Comparison of ENCODE assay signal across 8 mouse cellular contexts in genomic region chr4:41653296-41653695, GRCm38 (mm10). TPM values are rescaled to one million over a fixed set of nuclear protein-coding genes. Genes with fewer than 3 reads are reported as not detected.
DNase-seq lines count a peak whose midpoint lies in the region; ATAC-seq lines count a peak whose summit lies in the region.

No protein-coding gene starts in this region.

- peak; percentile 46 for DNase-seq in CD4-positive helper T cell, adult 2 months (ENCODE audit: low read depth, low spot score)
- DNase-seq in adipocyte (ENCODE audit: low spot score) = peak; percentile 58
- DNase-seq in embryo, embryonic 10.5 days (ENCODE audit: low spot score) = peak; percentile 93
- peak; percentile 80 for DNase-seq in kidney, postnatal 14 days
- peak; percentile 82 for DNase-seq in lung, postnatal 10 days
- DNase-seq in retina, postnatal 7 days (ENCODE audit: low read depth, low spot score) = peak; percentile 68

- peak; percentile 90 for ATAC-seq in granulocyte monocyte progenitor cell, adult 5-6 weeks (replicated peaks; ENCODE audit: poor library complexity, severe bottlenecking)
- ATAC-seq in erythroid progenitor cell, adult 5-6 weeks (replicated peaks; ENCODE audit: low FRiP score, poor library complexity, severe bottlenecking) = no peak

RNA-seq across cellular contexts. Expression of gene Enho, which starts 13.2 kb away (rescaled TPM):
- not detected in 2 replicates for total RNA-seq in granulocyte monocyte progenitor cell, adult 5-6 weeks (2014; fragmentation: Nextera tagmentation)
- not detected in 2 replicates for total RNA-seq in granulocyte monocyte progenitor cell, adult 5-6 weeks (2017)
- not detected in 2 replicates for total RNA-seq in erythroid progenitor cell, adult 5-6 weeks (2015; ENCODE audit: low replicate concordance)
- total RNA-seq in erythroid progenitor cell, adult 5-6 weeks (2017; ENCODE audit: low replicate concordance) = not detected in 2 replicates

RNA-seq across cellular contexts. Expression of gene Cntfr, which starts 43.6 kb away (rescaled TPM):
- not detected in 2 replicates for total RNA-seq in granulocyte monocyte progenitor cell, adult 5-6 weeks (2014; fragmentation: Nextera tagmentation)
- not detected in 2 replicates for total RNA-seq in granulocyte monocyte progenitor cell, adult 5-6 weeks (2017)
- total RNA-seq in erythroid progenitor cell, adult 5-6 weeks (2015; ENCODE audit: low replicate concordance) = not detected in 2 replicates
- total RNA-seq in erythroid progenitor cell, adult 5-6 weeks (2017; ENCODE audit: low replicate concordance) = not detected in 2 replicates

RNA-seq across cellular contexts. Expression of gene Il11ra1, which starts 46.5 kb away (rescaled TPM):
- total RNA-seq in granulocyte monocyte progenitor cell, adult 5-6 weeks (2014; fragmentation: Nextera tagmentation) = 66.9 and 71.4 TPM in 2 replicates
- 102 and 103 TPM in 2 replicates for total RNA-seq in granulocyte monocyte progenitor cell, adult 5-6 weeks (2017)
- total RNA-seq in erythroid progenitor cell, adult 5-6 weeks (2015; ENCODE audit: low replicate concordance) = 6.5 and 28.5 TPM in 2 replicates
- 7.2 TPM in 1 of 2 replicates, not detected in the other for total RNA-seq in erythroid progenitor cell, adult 5-6 weeks (2017; ENCODE audit: low replicate concordance)
